14 mouse cellular contexts compared by ENCODE assay signal in the genomic region with DNA sequence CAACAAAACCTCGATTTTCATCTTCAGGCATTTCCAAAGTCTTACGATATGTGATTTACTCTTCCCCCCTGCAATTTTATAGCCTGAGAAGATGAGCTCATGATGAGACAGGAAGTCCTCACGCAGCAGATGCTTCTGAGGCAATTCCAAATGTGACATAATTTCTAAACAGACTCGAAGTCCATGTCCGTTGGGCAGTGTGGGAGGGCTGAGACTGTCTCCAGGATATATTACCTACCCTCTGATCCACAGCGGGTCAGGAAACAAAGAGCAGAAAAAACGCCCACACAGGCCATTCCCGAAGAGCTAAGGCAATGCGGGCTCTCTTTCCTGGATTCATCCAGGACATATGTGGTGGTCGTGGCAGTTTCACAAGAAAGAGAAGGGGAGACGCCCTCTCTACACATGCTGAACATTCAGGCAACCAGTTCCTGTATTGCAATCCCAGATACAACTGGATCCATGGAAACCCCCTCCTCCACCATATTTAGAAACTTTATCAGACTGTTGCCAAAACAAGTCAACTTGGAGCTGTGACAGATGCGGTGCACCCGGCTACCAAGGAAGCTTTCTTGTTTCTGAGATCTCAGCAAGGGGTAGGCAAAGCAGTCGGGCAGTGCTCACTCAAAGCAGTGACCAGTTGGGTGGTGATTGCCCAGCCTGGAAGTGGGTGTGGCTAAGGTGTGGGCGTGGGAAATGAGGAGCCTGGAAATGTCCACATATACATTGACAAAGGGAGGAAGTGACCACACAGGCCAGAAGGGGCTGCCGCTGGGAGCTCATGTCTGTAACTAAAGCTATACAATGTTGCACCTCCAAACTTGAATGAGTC. TPM values are rescaled to one million over a fixed set of nuclear protein-coding genes. Genes with fewer than 3 reads are reported as not detected.
DNase-seq lines count a peak whose midpoint lies in the region; ATAC-seq and TF ChIP-seq lines count a peak whose summit lies in the region.
"Had no signal": no experiment of that assay in that cellular context is flagged by ENCODE, and none has a peak within 500 bp of the region (broad histone marks: within the 10 kb centered on the region; RNA-seq: fewer than 3 reads in every experiment).

No protein-coding gene starts in this region.

- H3K36me3 ChIP-seq in heart, postnatal 0 days (replicated peaks; ENCODE audit: control insufficient read depth, insufficient read depth, low read length), result no peaks in the 10 kb centered on the region
- H3K36me3 ChIP-seq in liver, postnatal 0 days (replicated peaks; ENCODE audit: insufficient read depth, low read length), result no peaks in the 10 kb centered on the region
- no peaks in the 10 kb centered on the region for H3K36me3 ChIP-seq in stomach, embryonic 14.5 days (ENCODE audit: control insufficient read depth, insufficient read depth, low read length)
- H3K36me3 ChIP-seq in midbrain, embryonic 14.5 days (ENCODE audit: control insufficient read depth, insufficient read depth, low read length), result no peaks in the 10 kb centered on the region
- H3K36me3 ChIP-seq: limb, embryonic 13.5 days; midbrain, embryonic 13.5 days had no signal

- TF ChIP-seq CTCF in heart, postnatal 0 days (IDR thresholded peaks at IDR 0.05; ENCODE audit: low read depth), result no peak
- TF ChIP-seq CTCF in lung, adult 2 months (IDR thresholded peaks at IDR 0.05; ENCODE audit: insufficient read depth, low read length), result no peak
- TF ChIP-seq CTCF in liver, postnatal 0 days (IDR thresholded peaks at IDR 0.05; ENCODE audit: low read depth), result no peak

- H3K4me3 ChIP-seq in heart, postnatal 0 days (ENCODE audit: low read depth, low read length), result no peak overlapping the region
- no peak overlapping the region for H3K4me3 ChIP-seq in lung, adult 2 months (replicated peaks; ENCODE audit: extremely low read depth, low read depth, low read length)
- no peak overlapping the region for H3K4me3 ChIP-seq in liver, postnatal 0 days (ENCODE audit: low read depth, low read length)
- H3K4me3 ChIP-seq in stomach, embryonic 14.5 days (ENCODE audit: low read depth, low read length), result no peak overlapping the region
- H3K4me3 ChIP-seq in midbrain, embryonic 14.5 days (replicated peaks; ENCODE audit: low read depth, low read length), result no peak overlapping the region
- H3K4me3 ChIP-seq: gastrocnemius, adult 2 months; limb, embryonic 13.5 days; midbrain, embryonic 13.5 days had no signal

- H3K9me3 ChIP-seq in heart, postnatal 0 days (replicated peaks; ENCODE audit: control insufficient read depth, low read length), result no peaks in the 10 kb centered on the region
- H3K9me3 ChIP-seq in liver, postnatal 0 days (ENCODE audit: low read length), result no peaks in the 10 kb centered on the region
- H3K9me3 ChIP-seq in stomach, embryonic 14.5 days (ENCODE audit: control insufficient read depth, low read depth, low read length), result no peaks in the 10 kb centered on the region
- H3K9me3 ChIP-seq in midbrain, embryonic 14.5 days (ENCODE audit: control insufficient read depth, low read length), result no peaks in the 10 kb centered on the region
- H3K9me3 ChIP-seq: limb, embryonic 13.5 days; midbrain, embryonic 13.5 days had no signal

- H3K4me2 ChIP-seq in heart, postnatal 0 days (ENCODE audit: low read depth, low read length), result no peak overlapping the region
- no peak overlapping the region for H3K4me2 ChIP-seq in liver, postnatal 0 days (ENCODE audit: low read depth, low read length)
- H3K4me2 ChIP-seq in stomach, embryonic 14.5 days (replicated peaks; ENCODE audit: low read depth, low read length), result no peak overlapping the region
- H3K4me2 ChIP-seq in midbrain, embryonic 14.5 days (ENCODE audit: low read length), result no peak overlapping the region
- H3K4me2 ChIP-seq: hindbrain, embryonic 14.5 days; limb, embryonic 13.5 days; midbrain, embryonic 13.5 days had no signal

- no peak for DNase-seq in heart, postnatal 0 days (ENCODE audit: low spot score)
- DNase-seq in heart, postnatal 14 days, result no peak
- DNase-seq in lung, adult 18-20 months, result peak; percentile 33 to 34
- DNase-seq in lung, adult 2 months, result no peak
- peak; percentile 41 for DNase-seq in liver, postnatal 0 days
- no peak for DNase-seq in midbrain, embryonic 14.5 days
- no peak for DNase-seq in right cerebral cortex, adult 18-20 months
- DNase-seq: adrenal gland, adult 8-10 months; gastrocnemius, adult 2 months; spleen, adult 18-20 months had no signal

- WGBS in heart, postnatal 0 days, result 52% methylated on average over 16 of the region's 16 CpGs
- WGBS in lung, adult 2 months, result 37% methylated on average over 16 of the region's 16 CpGs
- WGBS in liver, postnatal 0 days (ENCODE audit: insufficient replicate concordance), result 52% methylated on average over 16 of the region's 16 CpGs
- 50% methylated on average over 16 of the region's 16 CpGs for WGBS in stomach, embryonic 14.5 days
- WGBS in midbrain, embryonic 14.5 days, result 87% methylated on average over 16 of the region's 16 CpGs

- intact Hi-C loops in heart, postnatal 14 days (cut with DNase I), result no loop called here

- no peak overlapping the region for H3K9ac ChIP-seq in heart, postnatal 0 days (replicated peaks; ENCODE audit: low read depth, low read length)
- no peak overlapping the region for H3K9ac ChIP-seq in liver, postnatal 0 days (replicated peaks)
- no peak overlapping the region for H3K9ac ChIP-seq in stomach, embryonic 14.5 days (replicated peaks; ENCODE audit: low read depth, low read length)
- no peak overlapping the region for H3K9ac ChIP-seq in midbrain, embryonic 14.5 days (replicated peaks; ENCODE audit: low read length)
- H3K9ac ChIP-seq: hindbrain, embryonic 14.5 days; limb, embryonic 13.5 days; midbrain, embryonic 13.5 days had no signal

- ATAC-seq in heart, postnatal 0 days (ENCODE audit: insufficient read depth, low read depth), result peak; percentile 62
- peak; percentile 47 for ATAC-seq in liver, postnatal 0 days
- peak; percentile 61; the same call in 1 of the 2 replicates for ATAC-seq in stomach, embryonic 14.5 days (ENCODE audit: insufficient number of reproducible peaks, insufficient read depth, low FRiP score, low read depth)
- ATAC-seq in midbrain, embryonic 14.5 days (ENCODE audit: low FRiP score, low TSS enrichment), result no peak
- ATAC-seq: midbrain, embryonic 13.5 days had no signal

- H3K4me1 ChIP-seq in heart, postnatal 0 days (ENCODE audit: control insufficient read depth, insufficient read depth), result peaks cover 16% of the 10 kb centered on the region; the same call in 1 of the 2 replicates
- H3K4me1 ChIP-seq in lung, adult 2 months (ENCODE audit: control insufficient read depth, insufficient read depth, low read length), result peaks cover 5% of the 10 kb centered on the region; the same call in 1 of the 2 replicates
- no peaks in the 10 kb centered on the region for H3K4me1 ChIP-seq in liver, postnatal 0 days (ENCODE audit: insufficient read depth)
- H3K4me1 ChIP-seq in stomach, embryonic 14.5 days (ENCODE audit: control insufficient read depth, insufficient read depth, low read length), result 0 out of 2 replicates have a peak, but pooled peaks cover 7% of the 10 kb centered on the region
- no peaks in the 10 kb centered on the region for H3K4me1 ChIP-seq in midbrain, embryonic 14.5 days (ENCODE audit: control insufficient read depth, insufficient read depth, low read length)
- H3K4me1 ChIP-seq: midbrain, embryonic 13.5 days had no signal

- no peaks in the 10 kb centered on the region for H3K27me3 ChIP-seq in heart, postnatal 0 days (ENCODE audit: control insufficient read depth, insufficient read depth, low read length)
- no peaks in the 10 kb centered on the region for H3K27me3 ChIP-seq in liver, postnatal 0 days (ENCODE audit: insufficient read depth, low read length)
- H3K27me3 ChIP-seq in stomach, embryonic 14.5 days (ENCODE audit: control insufficient read depth, insufficient read depth, low read length), result no peaks in the 10 kb centered on the region
- no peaks in the 10 kb centered on the region for H3K27me3 ChIP-seq in midbrain, embryonic 14.5 days (ENCODE audit: control insufficient read depth, insufficient read depth, low read length)
- H3K27me3 ChIP-seq: limb, embryonic 13.5 days; midbrain, embryonic 13.5 days had no signal

- no peak for TF ChIP-seq EP300 in heart, postnatal 0 days (IDR thresholded peaks at IDR 0.05; ENCODE audit: low read depth)
- TF ChIP-seq EP300 in liver, postnatal 0 days (IDR thresholded peaks at IDR 0.05; ENCODE audit: low read depth), result no peak

- peak overlapping the region; percentile 68 for H3K27ac ChIP-seq in heart, postnatal 0 days (ENCODE audit: low read depth)
- no peak overlapping the region for H3K27ac ChIP-seq in liver, postnatal 0 days (ENCODE audit: low read depth)
- peak overlapping the region; percentile 30; the same call in 1 of the 2 replicates for H3K27ac ChIP-seq in stomach, embryonic 14.5 days (ENCODE audit: low read length)
- H3K27ac ChIP-seq in midbrain, embryonic 14.5 days (replicated peaks; ENCODE audit: low read depth, low read length), result no peak overlapping the region
- H3K27ac ChIP-seq: gastrocnemius, adult 2 months; hindbrain, embryonic 14.5 days; limb, embryonic 13.5 days; midbrain, embryonic 13.5 days had no signal

- no peak for TF ChIP-seq POLR2A in lung, adult 2 months (IDR thresholded peaks at IDR 0.05; ENCODE audit: borderline replicate concordance, extremely low read depth, low read depth, low read length)

RNA-seq across cellular contexts. Expression of gene Bdkrb2, which starts 51.1 kb away (rescaled TPM):
- 0.54 and 4.0 TPM in 2 replicates for total RNA-seq in heart, postnatal 0 days (2014; rRNA removed; ENCODE audit: low replicate concordance)
- 0.60 and 0.71 TPM in 2 replicates for polyA plus RNA-seq in heart, postnatal 0 days (2015; fragmentation: Nextera tagmentation; extraction: Ambion mirVana)
- total RNA-seq in heart, postnatal 14 days (2021), result 1 to 10 TPM; 1.6 TPM
- 3.7 and 4.8 TPM in 2 replicates for polyA plus RNA-seq in lung, adult 2 months (2012; rRNA removed)
- 0.05 TPM in 1 of 2 replicates, not detected in the other for polyA plus RNA-seq in liver, postnatal 0 days (2015; fragmentation: Nextera tagmentation; extraction: Ambion mirVana)
- polyA plus RNA-seq in stomach, embryonic 14.5 days (2014; fragmentation: Nextera tagmentation; extraction: Ambion mirVana), result 0.78 and 0.83 TPM in 2 replicates
- polyA plus RNA-seq in midbrain, embryonic 14.5 days (2014; fragmentation: Nextera tagmentation; extraction: Ambion mirVana), result 0.36 and 0.49 TPM in 2 replicates

RNA-seq across cellular contexts. Expression of gene D430019H16Rik, which starts 58.2 kb away (rescaled TPM):
- 0.34 and 2.6 TPM in 2 replicates for total RNA-seq in heart, postnatal 0 days (2014; rRNA removed; ENCODE audit: low replicate concordance)
- polyA plus RNA-seq in heart, postnatal 0 days (2015; fragmentation: Nextera tagmentation; extraction: Ambion mirVana), result 0.07 and 0.08 TPM in 2 replicates
- under 1 TPM; 0.44 to 0.55 TPM for total RNA-seq in heart, postnatal 14 days (2021)
- polyA plus RNA-seq in lung, adult 2 months (2012; rRNA removed), result 6.3 and 8.2 TPM in 2 replicates
- polyA plus RNA-seq in liver, postnatal 0 days (2015; fragmentation: Nextera tagmentation; extraction: Ambion mirVana), result 0.05 TPM in 2 replicates
- 3.8 and 4.7 TPM in 2 replicates for polyA plus RNA-seq in stomach, embryonic 14.5 days (2014; fragmentation: Nextera tagmentation; extraction: Ambion mirVana)
- 25.3 and 41.6 TPM in 2 replicates for polyA plus RNA-seq in midbrain, embryonic 14.5 days (2014; fragmentation: Nextera tagmentation; extraction: Ambion mirVana)

Comparison
In these comparisons a context has a peak if more than half of its experiments do, and no peak if none do; other contexts are left out.
1. DNase-seq: peak in lung, adult 18-20 months (2 of 2) and liver, postnatal 0 days (single experiment); none in heart, postnatal 0 days (single experiment), heart, postnatal 14 days (0 of 2), lung, adult 2 months (single experiment), midbrain, embryonic 14.5 days (single experiment) and right cerebral cortex, adult 18-20 months (single experiment).
2. H3K27ac ChIP-seq: peak in heart, postnatal 0 days (single experiment) and stomach, embryonic 14.5 days (single experiment); none in liver, postnatal 0 days (single experiment) and midbrain, embryonic 14.5 days (single experiment).